Mouse (Mus musculus) urinary bladder, postnatal 4 days (tissue): ENCODE measurements around the gene Klhl10.
A peak's percentile ranks its signal among the peaks of the same experiment; 100 is the strongest.

ENCODE experiments used
- DNase-seq, 2 experiments: peaks; one replicate each; pipeline ENCODE4 v3.0.0; 2021 to 2022; ENCODE audit warnings: low spot score in 2 of 2

Klhl10 gene

GRCm38 (mm10) chr11:100408076-100408834 lies 33.5 kb upstream of the Klhl10 start:
- peak in 1 of 2 experiments; percentile 58 for DNase-seq

GRCm38 (mm10) chr11:100408835-100409462 lies 32.8 kb upstream of the Klhl10 start:
- no peak for DNase-seq

GRCm38 (mm10) chr11:100409686-100410085 lies 32.0 kb upstream of the Klhl10 start:
- no peak for DNase-seq

GRCm38 (mm10) chr11:100411736-100412135 lies 30.0 kb upstream of the Klhl10 start:
- no peak for DNase-seq

GRCm38 (mm10) chr11:100413541-100413940 lies 28.2 kb upstream of the Klhl10 start:
- no peak for DNase-seq

GRCm38 (mm10) chr11:100414021-100414913 lies 27.4 kb upstream of the Klhl10 start, which contains the start of gene P3h4:
TSS of gene P3h4 (minus strand) at chr11:100414836.
- DNase-seq, result peak; percentile 84 to 85

GRCm38 (mm10) chr11:100414914-100415822 lies 26.5 kb upstream of the Klhl10 start, which contains the start of gene Fkbp10:
TSS of gene Fkbp10 (plus strand) at chr11:100415697.
- peak; percentile 79 to 81 for DNase-seq

GRCm38 (mm10) chr11:100421537-100421936 lies 20.2 kb upstream of the Klhl10 start:
- DNase-seq, result no peak

- DNase-seq, result no peak
Observed at GRCm38 (mm10) chr11:100423836-100424235, 17.9 kb upstream of the Klhl10 start.

GRCm38 (mm10) chr11:100425851-100426250 lies 15.9 kb upstream of the Klhl10 start:
- DNase-seq, result peak; percentile 66 to 77

GRCm38 (mm10) chr11:100426820-100427219 lies 14.9 kb upstream of the Klhl10 start:
- DNase-seq, result no peak

- DNase-seq, result peak in 1 of 2 experiments; percentile 72
Observed at GRCm38 (mm10) chr11:100428612-100429199, 13.0 kb upstream of the Klhl10 start.

GRCm38 (mm10) chr11:100430052-100430451 lies 11.7 kb upstream of the Klhl10 start:
- no peak for DNase-seq

- DNase-seq, result no peak
Observed at GRCm38 (mm10) chr11:100432002-100432401, 9.7 kb upstream of the Klhl10 start.

- no peak for DNase-seq
Observed at GRCm38 (mm10) chr11:100435678-100436246, 6.0 kb upstream of the Klhl10 start.

GRCm38 (mm10) chr11:100437901-100438300 lies 3.8 kb upstream of the Klhl10 start:
- DNase-seq, result no peak

GRCm38 (mm10) chr11:100440691-100441522 lies 810 bp upstream of the Klhl10 start:
- peak; percentile 83 to 85 for DNase-seq

- DNase-seq, result no peak
Observed at GRCm38 (mm10) chr11:100442625-100443024, 908 bp downstream of the Klhl10 start.

- no peak for DNase-seq
Observed at GRCm38 (mm10) chr11:100457247-100457646, 15.5 kb downstream of the Klhl10 start.
